Mouse (Mus musculus) cerebellum, adult 2 months (tissue): ENCODE results near the gene Ank3. TPM values are rescaled to one million over a fixed set of nuclear protein-coding genes. Genes with fewer than 3 reads are reported as not detected.

Source experiments
- DNase-seq, 2 experiments: peaks; one replicate each; pipeline ENCODE4 v3.0.0; 2021
- H3K27ac ChIP-seq: fragments of 200-500 bp; 2 replicates; pipeline ENCODE4 v1.5.1; 2012; ENCODE audit warnings: low read length, control low read depth, inconsistent platforms; ENCODE audit not compliant: insufficient read depth
- H3K27me3 ChIP-seq: fragments of 200-500 bp; 2 replicates; pipeline ENCODE4 v1.6.1; 2012; ENCODE audit warnings: inconsistent platforms, mild to moderate bottlenecking, low read length, moderate library complexity; ENCODE audit not compliant: control insufficient read depth, insufficient read depth
- H3K4me1 ChIP-seq: fragments of 200-500 bp; 2 replicates; pipeline ENCODE4 v1.6.1; 2011; ENCODE audit warnings: low read length; ENCODE audit not compliant: control insufficient read depth, insufficient read depth
- H3K4me3 ChIP-seq: fragments of 200-500 bp; replicated peaks from 2 replicates; pipeline ENCODE3; 2011; ENCODE audit warnings: mild to moderate bottlenecking, low read depth, low read length, control low read depth; ENCODE audit not compliant: insufficient read depth
- CTCF ChIP-seq: fragments of 200-500 bp; IDR thresholded peaks from 2 replicates; pipeline ENCODE4 v1.5.1; 2011; ENCODE audit warnings: low read depth, mild to moderate bottlenecking, control low read depth, low read length, moderate library complexity, borderline replicate concordance; ENCODE audit not compliant: insufficient read depth
- POLR2A ChIP-seq: fragments of 200-500 bp; IDR thresholded peaks from 2 replicates; pipeline ENCODE4 v1.6.1; 2011; ENCODE audit warnings: low read length, control low read depth, borderline replicate concordance; ENCODE audit not compliant: insufficient read depth
- WGBS: fragments of 180-500 bp; shearing (Covaris S2); methylation state at CpG from one replicate; pipeline ENCODE4 v1.1.7; 2018; 5-methylcytosine and 5-hydroxymethylcytosine counted together
- polyA plus RNA-seq: library from polyadenylated mRNA; depleted of rRNA; stranded (reverse); fragments of >200 nt; gene quantifications from 2 replicates; pipeline ENCODE4 v1.2.3, GENCODE M21; 2012

The Ank3 gene
- polyA plus RNA-seq, 1 experiment: 239 TPM

DNA sequence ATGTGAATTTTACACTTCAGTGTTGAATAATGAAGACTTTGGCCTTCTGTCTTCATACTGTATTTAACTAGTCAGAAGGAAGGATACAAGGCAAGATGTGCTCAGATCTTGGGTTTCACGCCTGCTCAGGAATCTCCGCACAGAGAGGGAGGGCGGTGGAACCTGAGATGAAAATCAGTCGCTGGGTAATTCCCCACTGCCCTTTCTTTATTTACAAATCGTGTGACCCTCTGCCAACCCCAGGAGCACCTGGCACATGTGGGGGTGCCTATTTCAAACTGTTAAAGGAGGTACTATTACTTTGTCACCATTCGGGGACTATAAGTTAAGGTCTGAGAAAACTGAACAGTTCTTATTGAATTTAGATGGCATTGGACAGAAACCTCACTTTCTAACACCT is 148.1 kb downstream of the Ank3 start:
- Histone ChIP-seq H3K27me3 (no peaks in the 10 kb centered on the region), H3K4me1 (no peaks in the 10 kb centered on the region), H3K27ac (no peak overlapping the region), H3K4me3 (no peak overlapping the region)
- no peak for DNase-seq
- TF ChIP-seq CTCF: no peak
- WGBS: 84% methylated on average over 6 of the region's 6 CpGs

GRCm38 (mm10) chr10:69548771-69549170 is 150.2 kb downstream of the Ank3 start:
- TF ChIP-seq CTCF (no peak), POLR2A (no peak)
- H3K27me3 ChIP-seq: no peaks in the 10 kb centered on the region
- WGBS: 90% methylated on average over 3 of the region's 3 CpGs

DNA sequence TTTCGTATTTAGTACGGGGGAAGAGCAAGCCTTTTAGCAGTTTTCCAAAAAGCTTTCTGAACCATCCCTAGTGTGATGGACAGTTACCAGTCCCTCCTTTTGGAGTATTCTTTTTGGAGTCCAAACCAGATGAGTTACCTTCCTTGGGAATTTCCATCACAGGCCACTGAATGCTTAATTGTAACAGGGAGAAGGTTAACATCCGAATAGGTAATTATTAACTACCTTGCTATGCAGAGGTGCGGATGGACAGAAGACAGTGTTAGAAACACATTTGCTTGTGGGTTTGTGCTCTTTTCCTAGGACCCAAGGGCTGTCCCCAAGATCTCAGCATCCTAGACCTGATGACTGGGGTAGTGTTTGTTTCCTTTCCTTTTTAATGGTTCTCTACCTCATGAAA is 150.6 kb downstream of the Ank3 start:
- Histone ChIP-seq H3K4me3 (no peak overlapping the region), H3K27me3 (no peaks in the 10 kb centered on the region), H3K4me1 (no peaks in the 10 kb centered on the region), H3K27ac (no peak overlapping the region)
- WGBS: 96% methylated on average over 4 of the region's 4 CpGs
- no peak for DNase-seq
- TF ChIP-seq POLR2A: no peak
- TF ChIP-seq CTCF: no peak

More at GRCm38 (mm10) chr10:69548771-69549170, 150.2 kb downstream of the Ank3 start:
- Histone ChIP-seq H3K27ac (no peak overlapping the region), H3K4me1 (no peaks in the 10 kb centered on the region), H3K4me3 (no peak overlapping the region)
- no peak for DNase-seq

- no peak overlapping the region for H3K4me3 ChIP-seq
- TF ChIP-seq CTCF (no peak), POLR2A (no peak)
- DNase-seq: no peak
- no peaks in the 10 kb centered on the region for H3K4me1 ChIP-seq
- no peak overlapping the region for H3K27ac ChIP-seq
- WGBS: 75% methylated on average over 4 of the region's 4 CpGs
- no peaks in the 10 kb centered on the region for H3K27me3 ChIP-seq
Observed at GRCm38 (mm10) chr10:69550824-69551223, 152.3 kb downstream of the Ank3 start.

GRCm38 (mm10) chr10:69553091-69553490 is 154.5 kb downstream of the Ank3 start:
- Histone ChIP-seq H3K4me1 (no peaks in the 10 kb centered on the region), H3K4me3 (no peak overlapping the region), H3K27me3 (no peaks in the 10 kb centered on the region), H3K27ac (no peak overlapping the region)
- TF ChIP-seq POLR2A: no peak
- TF ChIP-seq CTCF: no peak
- DNase-seq: no peak
- 59% methylated on average over 1 of the region's 1 CpGs for WGBS

GRCm38 (mm10) chr10:69555592-69555991 is 157.0 kb downstream of the Ank3 start:
- TF ChIP-seq CTCF (no peak), POLR2A (no peak)
- Histone ChIP-seq H3K4me1 (no peaks in the 10 kb centered on the region), H3K27ac (no peak overlapping the region), H3K27me3 (no peaks in the 10 kb centered on the region), H3K4me3 (peak overlapping the region; percentile 29)
- DNase-seq: no peak
- WGBS: 92% methylated on average over 4 of the region's 4 CpGs

GRCm38 (mm10) chr10:69556278-69556677 is 157.7 kb downstream of the Ank3 start:
- peak; percentile 70 to 82 for DNase-seq
- no peak for TF ChIP-seq POLR2A
- peak; percentile 71 for TF ChIP-seq CTCF
- Histone ChIP-seq H3K4me3 (peak overlapping the region; percentile 45), H3K27me3 (no peaks in the 10 kb centered on the region), H3K27ac (no peak overlapping the region), H3K4me1 (no peaks in the 10 kb centered on the region)
- WGBS: 25% methylated on average over 13 of the region's 13 CpGs

DNA sequence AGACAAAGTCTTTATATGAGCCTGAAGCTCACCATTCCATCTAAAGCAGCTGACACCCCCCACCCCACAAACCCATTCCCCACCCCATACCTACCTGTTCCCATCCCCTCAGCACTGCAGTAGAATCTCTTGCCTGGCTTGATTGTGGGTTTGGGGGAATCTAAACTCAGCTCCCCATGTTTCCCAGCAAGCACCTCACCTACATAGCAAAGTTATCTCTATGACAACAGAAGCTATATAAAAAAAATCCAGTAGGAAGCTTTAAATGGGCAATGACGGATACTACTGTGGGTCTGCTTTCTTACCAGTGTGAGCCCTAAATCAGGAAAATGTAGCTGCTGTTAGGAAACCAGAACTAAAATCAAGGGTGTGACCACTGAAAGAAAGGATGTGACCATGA is 161.7 kb downstream of the Ank3 start:
- no peak for DNase-seq
- TF ChIP-seq POLR2A (no peak), CTCF (no peak)
- Histone ChIP-seq H3K27me3 (no peaks in the 10 kb centered on the region), H3K4me3 (no peak overlapping the region), H3K4me1 (no peaks in the 10 kb centered on the region), H3K27ac (no peak overlapping the region)
- 91% methylated on average over 1 of the region's 1 CpGs for whole genome bisulfite sequencing

DNA sequence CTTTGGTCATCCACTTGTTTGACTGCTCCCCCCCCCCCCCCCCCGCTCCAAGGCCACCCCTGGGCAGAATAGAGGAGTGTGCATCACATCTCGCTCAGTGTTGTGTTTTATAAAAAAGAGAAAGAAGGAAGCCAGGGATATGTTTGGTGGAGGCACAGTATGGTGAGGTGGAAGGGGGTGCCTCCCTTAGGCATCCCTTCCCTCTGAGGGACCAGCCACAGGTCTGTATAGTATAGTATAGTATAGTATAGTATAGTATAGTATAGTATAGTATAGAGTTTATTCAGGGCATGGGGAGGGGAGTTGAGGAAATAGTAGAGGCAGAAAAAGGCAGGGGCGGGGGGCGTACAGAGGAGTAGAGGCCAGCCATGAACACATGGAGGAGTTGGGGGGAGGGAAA is 164.4 kb downstream of the Ank3 start:
- no peak overlapping the region for H3K4me3 ChIP-seq
- no peaks in the 10 kb centered on the region for H3K4me1 ChIP-seq
- no peak overlapping the region for H3K27ac ChIP-seq
- no peak for TF ChIP-seq CTCF
- TF ChIP-seq POLR2A: no peak
- no peaks in the 10 kb centered on the region for H3K27me3 ChIP-seq
- no peak for DNase-seq
- 90% methylated on average over 4 of the region's 4 CpGs for WGBS
